Mouse (Mus musculus) kidney, adult 10 weeks (tissue): ENCODE data around the gene Gm10645. TPM values are rescaled to one million over a fixed set of nuclear protein-coding genes. Genes with fewer than 3 reads are reported as not detected.

Experiments used
- polyA plus RNA-seq: library from polyadenylated mRNA; stranded (reverse); fragments of 350-450 nt; fragmentation: Illumina TruSeq; extraction: RNeasy Lipid Tissue Mini Kit (QIAGEN cat#74804); gene quantifications from one replicate; pipeline ENCODE4 v1.2.3, GENCODE M21; 2014; ENCODE audit warnings: low read depth, low replicate concordance

Gm10645 gene
- polyA plus RNA-seq = not detected

DNA sequence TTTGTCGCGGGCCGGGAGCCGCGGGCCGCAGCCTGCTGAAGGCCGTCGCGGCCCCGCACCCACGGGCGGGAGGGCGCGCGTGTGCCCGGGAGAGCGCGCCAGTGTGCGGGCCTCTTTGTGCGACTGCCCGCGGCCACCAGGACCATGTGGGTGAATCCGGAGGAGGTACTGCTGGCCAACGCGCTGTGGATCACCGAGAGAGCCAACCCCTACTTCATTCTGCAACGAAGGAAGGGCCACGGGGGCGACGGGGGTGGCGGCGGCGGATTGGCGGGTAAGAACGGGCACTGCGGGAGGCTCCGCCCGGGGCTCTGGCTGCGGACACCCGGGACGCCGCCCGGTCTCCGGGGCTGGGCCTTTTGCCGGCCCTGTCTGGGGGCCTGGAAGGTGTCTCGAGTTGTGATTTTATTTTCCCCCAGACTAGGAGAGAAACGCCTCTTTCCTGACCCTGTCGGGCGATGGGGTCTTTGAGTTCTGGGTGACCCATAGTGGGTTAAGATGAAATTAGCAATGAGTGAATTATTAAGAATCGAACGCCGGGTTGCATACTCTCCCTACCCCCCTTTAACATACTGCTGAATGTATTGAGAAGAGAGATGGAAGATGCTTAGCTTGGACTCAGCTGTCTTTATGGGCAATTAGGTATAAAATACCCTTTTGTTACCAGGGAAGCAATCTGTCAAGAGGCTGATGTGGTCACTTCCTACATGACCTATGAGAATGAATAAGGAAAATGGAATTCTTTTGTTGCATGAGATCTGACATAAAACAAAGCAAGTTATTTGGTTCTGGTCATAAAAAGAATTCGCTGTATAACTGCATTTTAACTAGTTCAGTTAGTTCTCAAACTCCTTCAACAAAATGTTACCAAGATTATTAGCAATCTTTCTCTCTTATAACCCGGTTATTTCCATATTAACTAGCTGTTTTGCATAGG is at the start of gene Gm10645:
TSS of gene Gm10645 (minus strand) at position 240 of the 937 bp plus-strand sequence.

DNA sequence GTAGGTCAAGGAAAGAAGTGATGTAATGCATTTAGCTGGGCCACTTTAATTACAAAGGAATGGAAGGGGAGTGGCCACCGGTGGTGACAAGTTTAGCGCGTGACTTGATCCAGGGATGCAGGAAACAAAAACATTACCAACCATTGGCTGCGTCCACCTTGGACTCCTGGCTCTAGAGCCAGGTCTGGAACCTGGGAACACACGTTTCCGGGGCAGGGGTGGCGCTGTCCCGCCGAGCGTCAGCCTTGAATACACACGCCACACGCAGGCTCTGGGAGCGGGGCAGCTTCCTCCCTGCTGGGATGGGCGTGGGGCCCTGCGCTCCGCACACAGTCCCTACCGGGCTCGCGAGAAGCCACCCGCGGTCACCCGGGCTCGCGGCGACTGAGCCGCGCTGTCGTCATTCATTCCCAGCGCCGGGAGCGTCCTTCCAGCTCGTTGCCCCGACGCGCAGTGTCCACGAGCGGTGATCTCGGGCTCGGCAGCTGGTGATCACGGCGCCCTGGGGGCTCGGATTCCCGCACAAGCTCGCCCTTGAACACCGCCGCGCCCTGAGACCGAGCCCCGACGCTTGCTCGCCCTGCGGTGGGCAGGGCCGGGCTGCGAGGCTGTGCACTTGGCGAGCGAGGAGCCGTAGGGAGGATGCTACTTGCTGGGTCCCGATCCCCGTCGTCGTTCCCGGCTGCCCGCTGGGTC is 587 bp downstream of the Gm10645 start, which contains the start of gene Tbc1d9:
TSS of gene Tbc1d9 (plus strand) at position 118 of the 696 bp plus-strand sequence.

Other genes starting within 250 kb of the Gm10645 start
- gene Tbc1d9, start 818 bp downstream of the Gm10645 start, polyA plus RNA-seq = 3.7 TPM
- gene Ucp1, start 124.2 kb upstream of the Gm10645 start, polyA plus RNA-seq = 3.1 TPM
- 38.2 TPM for gene Elmod2, start 166.3 kb upstream of the Gm10645 start, polyA plus RNA-seq
- not detected for gene Mgat4d, start 182.3 kb upstream of the Gm10645 start, polyA plus RNA-seq
- gene Clgn, start 223.7 kb upstream of the Gm10645 start, polyA plus RNA-seq = 0.20 TPM